Mouse (Mus musculus): Measurements from ENCODE around the gene Jpt1.
"Not testable (repeated sequence)": the region's sequence is repeated elsewhere in the genome, so short reads cannot be mapped to it uniquely, and the experiment has no call there.

The Jpt1 gene

DNA sequence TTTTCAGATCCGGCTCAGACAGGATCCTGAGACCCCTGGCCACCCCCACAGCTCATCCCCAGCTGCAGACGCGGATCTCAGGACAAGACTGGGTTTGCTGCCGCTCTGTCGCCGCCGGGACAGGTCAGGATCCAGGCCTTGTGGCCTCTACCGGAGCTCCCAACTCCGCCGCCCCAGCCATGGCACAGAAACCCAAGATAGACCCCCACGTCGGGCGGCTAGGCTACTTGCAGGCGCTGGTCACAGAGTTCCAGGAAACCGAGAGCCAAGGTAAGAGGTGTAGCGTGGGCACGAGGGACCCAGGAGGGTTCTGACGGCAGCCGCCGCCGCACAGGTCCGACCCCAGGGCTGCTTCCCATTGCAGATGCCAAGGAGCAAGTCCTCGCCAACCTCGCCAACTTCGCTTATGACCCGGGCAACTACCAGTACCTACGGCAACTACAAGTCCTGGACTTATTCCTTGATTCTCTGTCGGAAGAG, 38.4 kb downstream of the Jpt1 start:
- no peak for DNase-seq (ENCODE audit: low read depth, low spot score)

DNA sequence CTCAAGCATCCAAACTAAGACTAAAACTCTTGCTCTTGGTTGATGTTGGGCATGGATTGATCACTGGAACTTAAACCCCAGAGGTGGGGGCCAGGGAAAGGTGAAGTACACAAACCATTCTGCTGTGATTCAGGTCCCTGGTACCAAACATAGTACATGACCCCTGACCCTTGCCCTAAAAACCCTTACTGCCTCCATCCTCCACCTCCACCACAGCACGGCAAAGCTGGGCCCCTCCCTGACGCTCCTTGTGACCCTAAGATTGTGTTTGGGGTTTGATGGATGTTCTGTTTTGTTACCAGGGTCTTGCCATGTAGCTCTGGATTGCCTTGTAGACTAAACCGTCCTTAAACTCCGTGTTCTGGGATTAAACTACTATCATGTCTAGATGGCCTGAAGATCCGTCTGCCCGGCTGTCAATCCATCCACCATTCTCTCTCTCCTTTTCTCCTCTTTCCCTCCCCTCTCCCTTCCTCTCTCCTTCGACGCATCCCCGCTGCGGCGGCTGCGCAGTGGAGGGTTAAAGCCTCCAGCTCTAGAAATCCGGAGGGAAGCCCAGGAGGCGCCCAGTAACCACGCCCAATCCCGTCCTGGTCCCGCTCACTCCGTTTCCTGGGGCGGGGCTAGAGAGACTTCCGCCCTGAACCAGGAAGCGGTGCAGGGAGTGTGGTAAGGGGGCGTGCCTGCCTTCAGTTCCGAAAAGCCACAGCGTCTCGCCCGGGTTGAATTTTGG, 39.0 kb downstream of the Jpt1 start, which contains the start of gene Armc7:
Gene Armc7, plus strand, starts transcription at position 643 of the 733 bp plus-strand sequence.
- peak; percentile 90 for DNase-seq (ENCODE audit: low read depth, low spot score)

DNA sequence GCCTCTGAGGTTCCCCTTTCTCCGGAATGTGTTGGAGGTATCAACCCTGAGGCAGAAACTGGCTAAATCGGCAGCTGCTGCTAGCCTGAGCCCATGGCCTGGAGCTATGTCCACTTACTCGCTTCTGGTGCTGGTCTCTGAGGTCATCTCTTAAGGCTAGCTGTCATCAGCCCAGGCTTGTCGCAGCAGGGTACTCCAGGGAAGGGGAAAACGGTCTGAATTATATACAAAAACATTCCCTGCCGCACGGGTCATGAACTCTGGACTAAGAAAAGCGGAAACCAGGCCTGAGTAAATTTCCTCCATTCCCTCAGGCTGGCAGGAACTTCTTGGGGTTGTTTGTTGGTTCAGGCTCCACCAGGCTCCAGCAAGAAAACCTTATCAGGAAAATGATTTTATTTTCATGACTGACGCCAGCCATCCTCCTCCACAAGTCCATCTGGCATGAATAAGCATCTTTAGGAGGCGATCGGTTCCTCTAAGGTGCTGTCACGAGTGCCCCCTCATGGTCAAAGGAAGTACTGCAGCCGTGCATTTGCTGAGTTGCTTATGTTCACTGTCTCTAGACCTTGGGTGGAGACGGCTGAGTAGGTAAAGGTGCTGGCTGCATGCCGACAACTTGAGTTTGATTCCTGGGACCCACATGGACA, 40.4 kb downstream of the Jpt1 start:
- DNase-seq (ENCODE audit: low read depth, low spot score) = peak; percentile 93

DNA sequence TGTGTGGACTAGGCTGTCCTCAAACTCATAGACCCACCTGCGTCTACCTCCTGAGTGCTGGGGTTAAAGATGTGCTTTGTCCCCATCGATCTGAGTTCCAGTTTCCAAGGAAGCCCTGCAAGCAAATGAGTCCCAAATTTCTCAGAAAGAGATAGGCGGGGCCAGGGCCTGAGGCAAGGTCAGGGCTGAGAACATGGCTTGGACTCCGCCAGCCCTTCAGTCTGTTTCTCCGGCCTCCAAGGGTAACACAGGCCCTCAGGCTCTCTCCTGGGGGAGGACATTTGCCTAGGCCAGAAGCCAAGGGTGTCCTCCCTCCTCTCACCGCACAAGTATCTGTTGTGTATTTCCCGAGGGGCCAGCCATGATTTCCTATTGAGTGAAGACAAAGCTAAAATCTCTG, 42.0 kb downstream of the Jpt1 start:
- no peak for DNase-seq (ENCODE audit: low read depth, low spot score)

DNA sequence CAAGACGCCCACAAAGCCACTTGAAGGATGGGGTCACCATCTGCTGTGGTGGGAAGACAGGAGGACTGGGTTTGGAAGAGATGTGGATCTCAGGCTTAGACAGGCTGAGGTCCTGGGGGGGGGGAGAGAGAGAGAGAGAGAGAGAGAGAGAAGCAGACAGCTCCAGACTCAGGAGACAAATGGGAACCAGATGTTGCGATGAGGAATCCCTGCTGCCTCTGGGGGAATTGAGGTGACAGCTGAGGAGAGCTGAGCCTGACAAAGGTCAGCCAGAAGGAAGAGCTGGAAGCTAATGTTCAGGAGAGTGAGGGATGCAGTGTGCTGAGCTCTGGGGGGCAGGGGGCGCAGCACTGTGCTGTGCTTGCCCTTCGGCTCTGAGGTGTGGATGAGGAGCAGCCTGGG, 47.0 kb downstream of the Jpt1 start:
- DNase-seq (ENCODE audit: low read depth, low spot score) = no peak

DNA sequence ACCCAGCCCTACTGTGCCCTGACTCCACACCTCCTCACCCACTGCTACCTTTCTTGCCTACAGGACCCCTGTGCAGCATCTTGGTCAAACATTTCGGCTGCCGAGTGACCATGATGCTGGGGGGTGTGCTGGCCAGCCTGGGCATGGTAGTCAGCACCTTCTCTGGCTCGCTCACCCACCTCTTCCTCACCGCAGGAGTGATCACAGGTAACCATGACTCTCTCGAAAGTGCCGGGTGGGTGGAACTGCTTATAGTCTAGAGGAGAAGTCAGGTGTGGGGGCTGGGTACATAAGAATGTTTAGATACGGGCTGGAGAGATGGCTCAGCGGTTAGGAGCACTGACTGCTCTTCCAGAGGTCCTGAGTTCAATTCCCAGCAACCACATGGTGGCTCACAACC, 49.3 kb downstream of the Jpt1 start:
- no peak for DNase-seq (ENCODE audit: low read depth, low spot score)

DNA sequence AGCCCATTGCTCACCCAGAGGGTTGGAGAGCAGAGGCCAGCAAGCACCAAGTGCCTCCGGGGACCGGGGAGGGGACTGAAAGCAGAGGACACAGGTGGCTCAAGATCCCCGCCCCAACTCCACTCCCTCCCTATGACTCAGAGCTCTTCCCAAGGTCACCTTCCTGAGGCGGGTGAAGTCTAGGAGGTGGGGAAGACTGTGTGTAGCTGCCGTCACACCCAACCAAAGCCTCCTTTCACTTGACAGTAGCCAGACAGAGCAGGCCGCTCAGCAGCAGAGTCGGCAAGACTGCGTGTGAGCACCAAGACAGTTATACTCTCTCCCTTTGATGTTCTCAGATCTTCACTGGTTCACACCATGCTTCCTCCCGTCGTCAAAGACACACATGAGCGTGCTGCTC, 50.8 kb downstream of the Jpt1 start:
- DNase-seq (ENCODE audit: low read depth, low spot score) = no peak

DNA sequence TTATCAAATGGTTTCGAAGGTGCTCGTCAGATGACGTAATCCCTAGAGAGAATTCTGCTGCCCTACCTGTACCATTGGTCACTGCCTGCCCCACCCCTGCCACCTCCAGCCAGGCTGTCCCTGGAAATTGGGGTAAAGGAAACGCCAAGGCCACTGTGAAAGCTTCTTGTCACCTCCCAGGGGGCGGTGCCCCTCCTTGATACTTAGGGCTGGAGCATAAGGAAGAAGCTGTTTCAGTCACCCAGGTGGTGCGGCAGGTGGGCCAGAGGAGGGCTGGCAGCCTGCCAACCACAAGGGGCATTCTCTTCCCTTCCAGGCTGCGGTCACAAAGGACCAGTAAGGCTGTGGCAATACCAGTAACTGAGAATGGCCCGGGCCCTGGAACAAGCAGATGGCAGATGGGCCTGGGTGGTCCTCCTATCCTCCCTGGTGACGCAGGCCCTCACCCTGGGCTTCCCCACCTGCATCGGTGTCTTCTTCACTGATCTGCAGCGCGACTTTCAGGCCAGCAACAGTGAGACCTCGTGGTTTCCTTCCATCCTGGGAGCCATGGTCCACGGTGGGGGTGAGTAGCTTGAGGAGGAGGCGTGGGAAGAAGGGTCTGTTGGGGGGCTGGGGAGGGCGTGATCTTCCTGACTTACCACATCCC, 51.8 kb downstream of the Jpt1 start, which contains the start of gene Slc16a5:
Gene Slc16a5, plus strand, starts transcription at position 232 of the 649 bp plus-strand sequence.
- DNase-seq (ENCODE audit: low read depth, low spot score) = no peak

DNA sequence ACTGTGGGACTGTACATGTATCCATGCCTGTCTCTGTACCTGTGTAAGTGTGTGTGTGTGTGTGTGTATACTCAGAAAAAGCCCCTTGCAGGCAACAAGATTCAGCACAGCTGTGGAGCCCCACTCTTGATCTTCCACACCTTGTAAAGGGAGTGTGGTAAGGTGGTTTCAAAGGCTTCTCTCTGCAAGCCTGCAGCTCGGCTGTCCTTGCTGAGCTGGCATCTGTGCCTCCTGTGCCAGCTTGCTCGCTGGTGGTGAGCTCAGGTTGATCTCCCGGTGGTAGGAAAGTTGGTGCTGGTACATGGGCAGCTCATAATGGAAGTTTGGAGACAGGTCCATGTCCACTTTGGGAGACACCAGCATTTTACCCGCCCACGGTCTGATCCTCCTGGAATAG, 52.3 kb downstream of the Jpt1 start:
- DNase-seq (ENCODE audit: low read depth, low spot score) = no peak

DNA sequence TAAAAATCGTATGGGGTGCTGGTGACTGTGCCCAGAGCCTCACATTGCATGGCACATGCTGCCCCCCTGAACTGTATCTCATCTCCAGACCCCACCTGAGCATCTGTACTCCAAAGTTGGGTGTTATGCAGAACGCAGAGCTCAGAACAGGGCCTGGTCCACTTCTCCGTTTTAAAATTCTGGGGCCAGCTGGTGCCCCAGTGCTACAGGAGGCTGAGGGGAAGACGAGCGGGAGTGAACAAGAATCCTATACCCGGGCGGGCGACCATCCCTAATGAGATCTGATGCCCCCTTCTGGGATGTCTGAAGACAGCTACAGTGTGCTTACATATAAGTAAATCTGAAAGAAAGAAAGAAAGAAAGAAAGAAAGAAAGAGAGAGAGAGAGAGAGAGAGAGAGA, 53.2 kb downstream of the Jpt1 start:
- no peak for DNase-seq (ENCODE audit: low read depth, low spot score)

DNA sequence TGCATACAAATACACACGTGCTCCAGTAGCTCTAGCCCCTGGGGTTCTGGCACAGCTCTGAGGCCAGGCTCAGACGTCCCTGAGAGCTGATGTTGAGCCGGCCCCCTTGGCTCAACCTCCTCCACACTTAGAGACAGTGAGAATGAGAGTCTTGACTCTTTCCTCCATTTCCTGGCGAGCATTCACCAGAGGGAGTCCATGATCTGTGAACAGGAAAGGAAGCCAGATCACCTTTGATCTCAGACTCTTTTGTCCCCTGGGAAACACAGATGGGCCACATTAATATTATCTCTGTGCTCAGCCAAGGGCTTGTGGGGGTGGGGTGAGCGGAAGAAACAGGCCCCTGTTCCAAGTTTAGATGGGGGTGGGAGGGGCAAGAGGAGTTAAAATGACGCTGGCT, 56.8 kb downstream of the Jpt1 start:
- no peak for DNase-seq (ENCODE audit: low read depth, low spot score)

DNA sequence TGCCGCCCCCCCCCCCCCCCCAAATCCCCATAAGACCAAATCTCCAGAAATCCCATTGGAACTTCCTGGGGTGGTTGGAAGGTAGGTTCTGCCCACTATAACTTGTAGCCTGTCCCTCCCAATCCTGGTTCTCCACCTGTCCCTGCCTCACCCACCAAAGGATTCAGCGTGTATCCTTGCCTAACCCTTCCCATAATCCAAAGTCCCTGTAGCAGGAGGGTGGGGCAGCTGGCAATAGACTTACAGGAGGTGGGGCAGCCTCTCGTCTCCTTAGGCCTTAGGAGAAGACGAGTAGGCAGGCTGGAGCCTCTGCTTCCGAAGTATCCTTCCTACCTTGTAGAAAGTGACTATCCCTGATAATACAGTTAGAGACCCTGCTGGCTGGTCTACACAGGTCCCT, 58.0 kb downstream of the Jpt1 start:
- no peak for DNase-seq (ENCODE audit: low read depth, low spot score)

DNA sequence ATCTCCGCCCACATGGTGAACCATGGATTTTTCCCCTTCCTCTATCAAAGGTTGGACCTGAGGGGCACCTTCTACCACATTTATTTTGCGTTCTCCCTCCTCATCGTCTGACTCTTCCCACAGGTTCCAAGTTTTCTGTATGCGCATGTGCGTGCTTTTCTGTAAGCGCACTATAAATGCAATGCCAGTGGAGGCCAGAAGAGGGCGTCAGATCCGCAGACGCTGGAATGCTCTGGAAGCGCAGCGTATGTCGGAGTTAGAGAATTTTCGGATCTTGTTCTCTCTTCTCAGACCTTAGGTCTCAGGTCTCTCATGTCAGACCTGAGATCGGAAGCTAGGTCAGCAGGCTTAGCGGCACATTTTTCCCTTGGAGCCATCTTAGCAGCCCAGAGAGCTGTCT, 58.6 kb downstream of the Jpt1 start:
- no peak for DNase-seq (ENCODE audit: low read depth, low spot score)

DNA sequence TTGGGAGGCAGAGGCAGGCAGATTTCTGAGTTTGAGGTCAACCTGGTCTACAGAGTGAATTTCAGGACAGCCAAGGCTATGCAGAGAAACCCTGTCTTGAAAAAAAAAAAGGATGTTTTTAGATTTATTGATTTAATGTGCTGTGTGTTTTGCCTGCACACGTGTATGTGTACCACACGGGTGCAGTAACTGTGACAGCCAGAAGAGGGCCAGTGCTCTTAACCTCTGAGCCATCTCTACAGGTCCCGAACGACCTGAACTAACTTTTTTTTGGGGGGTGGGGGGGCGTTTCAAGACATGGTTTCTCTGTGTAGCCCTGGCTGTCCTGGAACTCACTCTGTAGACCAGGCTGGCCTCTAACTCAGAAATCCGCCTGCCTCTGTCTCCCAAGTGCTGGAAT, 59.4 kb downstream of the Jpt1 start:
- not testable (repeated sequence) for DNase-seq (ENCODE audit: low read depth, low spot score)

DNA sequence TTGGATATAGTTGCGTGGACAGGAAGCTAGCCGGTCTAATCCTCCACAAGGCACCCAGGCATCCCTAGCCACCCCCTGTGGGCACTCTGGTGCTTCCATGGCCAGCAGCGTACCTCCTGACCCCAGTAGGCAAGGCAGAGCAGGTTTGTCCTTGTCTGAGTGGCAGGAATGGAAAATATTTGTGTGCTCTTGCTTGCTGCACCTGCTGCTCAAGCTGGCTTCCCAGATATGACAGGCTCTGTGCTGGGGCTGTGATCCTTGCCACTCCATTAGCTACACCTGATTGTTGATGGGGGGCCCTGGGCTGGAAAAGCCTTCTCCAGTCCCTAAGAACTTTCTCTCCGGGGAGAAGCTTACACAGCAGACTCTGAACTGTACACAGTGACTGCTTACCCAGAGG, 60.9 kb downstream of the Jpt1 start:
- DNase-seq (ENCODE audit: low read depth, low spot score) = no peak

DNA sequence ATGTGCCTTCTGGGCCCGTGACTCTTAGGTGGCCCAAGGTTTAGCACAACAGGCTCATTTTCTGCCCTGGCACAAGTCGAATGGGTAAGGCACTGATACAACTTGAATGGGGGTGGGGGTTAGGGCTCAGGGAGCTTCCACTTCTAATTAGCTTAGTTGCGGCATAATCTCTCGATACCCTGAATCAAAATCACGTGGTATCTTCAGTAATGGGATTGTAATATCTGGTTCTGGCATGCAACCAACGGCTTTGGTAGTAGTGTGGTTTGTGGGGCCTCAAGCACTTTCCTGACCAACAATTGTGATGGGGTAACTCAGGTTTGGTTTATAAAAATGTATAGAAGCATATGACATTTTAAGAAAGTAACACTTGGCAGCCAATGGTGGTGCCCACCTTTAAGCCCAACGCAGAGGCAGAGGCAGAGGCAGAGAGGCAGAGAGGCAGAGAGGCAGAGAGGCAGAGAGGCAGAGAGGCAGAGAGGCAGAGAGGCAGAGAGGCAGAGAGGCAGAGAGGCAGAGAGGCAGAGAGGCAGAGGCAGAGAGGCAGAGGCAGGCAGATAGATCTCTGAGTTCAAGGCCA, 61.8 kb downstream of the Jpt1 start:
- DNase-seq (ENCODE audit: low read depth, low spot score) = peak; percentile 79

DNA sequence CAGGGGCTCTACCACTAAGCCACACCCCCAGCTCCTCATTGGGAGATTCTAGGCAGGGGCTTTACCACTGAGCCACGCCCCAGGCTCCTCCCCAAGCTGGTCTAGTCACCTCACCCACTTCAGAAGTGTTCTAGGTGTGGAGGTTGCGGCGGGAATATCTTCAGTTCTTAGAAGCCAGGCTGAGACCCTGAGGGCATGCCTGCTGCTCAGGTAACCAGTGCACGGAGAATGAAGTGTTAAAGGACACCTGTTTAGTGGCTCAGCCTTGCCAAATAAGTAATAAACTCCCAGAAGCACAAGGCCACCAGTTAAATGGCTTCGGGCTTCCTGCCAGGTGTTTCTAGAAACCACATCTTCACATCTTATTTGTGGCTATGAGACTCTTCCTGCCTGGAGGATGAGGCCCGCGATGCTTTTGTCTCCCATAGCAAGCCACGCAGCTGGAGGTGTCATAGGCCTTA, 62.4 kb downstream of the Jpt1 start:
- DNase-seq (ENCODE audit: low read depth, low spot score) = no peak

DNA sequence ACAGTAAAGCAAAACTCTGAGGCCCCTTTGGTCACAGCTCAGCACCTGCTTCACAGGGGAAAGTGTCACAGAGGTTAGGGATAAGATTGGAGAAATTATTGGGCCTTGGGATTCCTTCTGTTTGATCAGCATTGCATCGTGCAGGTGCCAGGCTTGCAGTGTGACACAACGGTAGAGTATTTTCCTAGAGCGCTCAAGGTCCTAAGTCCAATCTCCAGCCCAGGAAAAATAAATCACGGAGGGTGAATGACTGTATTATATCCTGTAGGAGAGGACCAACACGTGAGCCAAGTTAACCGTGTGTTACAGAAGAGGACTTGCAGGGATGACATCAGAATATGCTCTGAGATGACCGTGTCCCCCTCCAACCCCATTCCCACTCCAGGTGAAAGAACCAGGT, 64.0 kb downstream of the Jpt1 start:
- no peak for DNase-seq (ENCODE audit: low read depth, low spot score)

DNA sequence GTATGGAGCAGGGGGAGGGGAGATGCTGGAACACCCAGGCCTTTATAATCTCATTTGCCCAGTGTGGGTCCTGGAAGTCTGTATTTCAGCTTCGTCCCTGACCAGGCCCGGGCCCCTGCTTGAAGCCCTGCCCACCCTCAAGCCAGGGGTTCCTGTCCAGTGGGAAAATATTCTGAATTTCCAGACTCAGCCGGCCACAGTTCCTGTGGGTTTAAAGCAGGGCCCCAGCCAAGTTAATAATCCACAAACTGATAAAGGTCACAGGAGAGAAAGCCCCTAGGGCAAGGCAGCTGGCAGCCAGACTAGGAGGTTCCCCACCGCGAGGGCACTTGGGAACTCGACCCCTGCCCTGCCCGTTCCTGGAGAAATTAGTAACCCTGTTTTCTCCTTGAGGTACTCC, 65.2 kb downstream of the Jpt1 start:
- DNase-seq (ENCODE audit: low read depth, low spot score) = no peak

DNA sequence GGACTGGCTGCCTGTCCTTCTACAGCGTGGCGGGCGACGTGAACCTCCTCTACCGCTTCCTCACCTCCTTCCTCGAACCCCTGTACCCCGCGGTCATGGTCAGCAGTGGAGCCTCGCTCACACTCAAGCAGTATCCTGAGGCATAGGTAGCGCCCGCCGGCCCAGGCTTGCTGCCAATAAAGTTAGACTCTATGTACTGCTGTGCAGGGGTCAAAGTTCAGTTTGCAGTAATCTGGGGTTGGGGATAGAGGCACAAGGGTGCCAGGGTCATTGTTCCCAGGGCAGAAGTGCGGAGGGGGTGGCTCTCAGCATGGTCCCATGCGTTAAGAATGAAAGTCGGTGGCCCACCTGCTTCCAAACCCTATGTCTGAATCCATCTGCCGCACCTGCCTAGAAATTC, 66.1 kb downstream of the Jpt1 start:
- DNase-seq (ENCODE audit: low read depth, low spot score) = no peak

Data from retina, postnatal 7 days (tissue).